Mouse (Mus musculus) intestine, postnatal 0 days (tissue): ENCODE results near the gene Shkbp1. TPM values are rescaled to one million over a fixed set of nuclear protein-coding genes. Genes with fewer than 3 reads are reported as not detected.

ENCODE experiments used
- ATAC-seq: fragments of 200-750 bp; cut with Nextera tagmentation; 2 replicates; pipeline ENCODE4 v1.8.0; 2017; ENCODE audit warnings: mild to moderate bottlenecking, moderate TSS enrichment, moderate library complexity
- H3K27ac ChIP-seq: fragments of 300-500 bp; sonication (generic); 2 replicates; pipeline ENCODE4 v1.5.1; 2014; ENCODE audit warnings: mild to moderate bottlenecking, low read depth, low read length, moderate library complexity
- H3K27me3 ChIP-seq: fragments of 300-500 bp; sonication (generic); replicated peaks from 2 replicates; pipeline ENCODE4 v1.6.1; 2014; ENCODE audit warnings: low read length, mixed read lengths; ENCODE audit not compliant: control insufficient read depth, insufficient read depth
- H3K36me3 ChIP-seq: fragments of 300-500 bp; sonication (generic); 2 replicates; pipeline ENCODE4 v1.6.1; 2014; ENCODE audit warnings: mild to moderate bottlenecking, moderate library complexity; ENCODE audit not compliant: control insufficient read depth, insufficient read depth
- H3K4me1 ChIP-seq: fragments of 300-500 bp; sonication (generic); replicated peaks from 2 replicates; pipeline ENCODE4 v1.6.1; 2014; ENCODE audit warnings: antibody characterized with exemption, low read length, mixed read lengths; ENCODE audit not compliant: control insufficient read depth, insufficient read depth
- H3K4me2 ChIP-seq: fragments of 300-500 bp; sonication (generic); replicated peaks from 2 replicates; pipeline ENCODE4 v1.6.1; 2014; ENCODE audit warnings: low read depth, mild to moderate bottlenecking, moderate library complexity
- H3K4me3 ChIP-seq: fragments of 300-500 bp; sonication (generic); 2 replicates; pipeline ENCODE4 v1.5.1; 2014; ENCODE audit warnings: low read depth, low read length
- H3K9ac ChIP-seq: fragments of 300-500 bp; sonication (generic); 2 replicates; pipeline ENCODE4 v1.6.1; 2014; ENCODE audit warnings: mild to moderate bottlenecking, low read depth, low read length
- H3K9me3 ChIP-seq: fragments of 300-500 bp; sonication (generic); 2 replicates; pipeline ENCODE4 v1.6.1; 2016; ENCODE audit warnings: mixed run types; ENCODE audit not compliant: control insufficient read depth
- CTCF ChIP-seq: sonication (generic); IDR thresholded peaks from 2 replicates; pipeline ENCODE4 v1.5.1; 2016; ENCODE audit warnings: low read depth, mild to moderate bottlenecking, control low read depth, antibody characterized with exemption, moderate library complexity
- WGBS: fragments of 180-500 bp; shearing (Covaris S2); extraction: QIAGEN DNeasy Blood & Tissue Kit; methylation state at CpG from one replicate; pipeline ENCODE4 v1.1.7; 2014; 5-methylcytosine and 5-hydroxymethylcytosine counted together
- polyA plus RNA-seq: library from polyadenylated mRNA; unstranded; fragments of >200 nt; fragmentation: Nextera tagmentation; extraction: Ambion mirVana; gene quantifications from 2 replicates; pipeline ENCODE4 v1.2.1, GENCODE M21; 2015

Shkbp1 gene
- polyA plus RNA-seq, 1 experiment from 2014 or later: 26.9 TPM

DNA sequence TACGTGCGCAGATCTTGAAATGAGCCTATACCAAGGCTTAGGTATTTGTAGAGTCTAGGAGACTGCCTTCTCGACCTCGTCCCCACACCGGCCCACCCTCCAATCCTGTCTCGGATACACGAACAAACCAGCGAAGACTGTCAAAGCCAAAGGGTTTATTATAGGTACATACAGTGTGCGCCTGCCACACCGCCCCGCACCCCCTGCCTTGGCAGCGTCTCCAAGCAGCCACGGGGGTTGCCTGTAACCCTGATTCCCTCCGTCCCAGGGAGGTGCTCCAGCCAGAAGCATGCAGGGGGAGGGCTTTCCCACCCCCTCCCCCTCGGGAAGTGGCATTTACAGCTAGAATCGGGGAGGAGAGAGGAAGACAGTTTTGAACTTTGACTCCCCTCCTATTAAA lies 429 bp upstream of the Shkbp1 start:
- 2% methylated on average over 16 of the region's 16 CpGs for WGBS
- TF ChIP-seq CTCF: no peak
- Histone ChIP-seq H3K4me3 (peak overlapping the region; percentile 71), H3K27me3 (no peaks in the 10 kb centered on the region), H3K9ac (peak overlapping the region; percentile 54; the same call in 1 of the 2 replicates), H3K4me1 (peaks cover 7% of the 10 kb centered on the region), H3K9me3 (no peaks in the 10 kb centered on the region), H3K36me3 (peaks cover 12% of the 10 kb centered on the region; the same call in 1 of the 2 replicates), H3K4me2 (peak overlapping the region; percentile 94), H3K27ac (peak overlapping the region; percentile 81)
- ATAC-seq: peak; percentile 35

DNA sequence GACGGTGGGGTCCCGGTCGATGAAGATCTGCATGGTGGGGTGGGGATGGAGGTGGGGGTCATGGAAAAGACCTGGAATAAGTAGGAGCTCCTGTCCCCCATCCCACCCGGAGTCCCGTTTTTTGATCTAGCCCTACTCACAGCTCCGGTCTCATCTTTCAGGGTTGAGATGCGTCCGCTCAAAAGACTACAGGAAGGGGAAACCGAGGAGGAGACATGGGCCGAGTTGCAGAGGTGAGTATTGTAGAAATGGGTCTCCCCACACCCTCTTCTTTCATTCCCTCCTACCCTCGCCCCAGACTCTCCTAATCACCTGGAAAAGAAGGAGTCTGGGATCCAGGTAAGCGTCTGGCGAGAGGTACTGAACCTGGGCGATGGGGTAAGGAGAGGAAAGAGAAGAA lies 558 bp downstream of the Shkbp1 start:
- TF ChIP-seq CTCF: no peak
- H3K27me3 ChIP-seq: no peaks in the 10 kb centered on the region
- H3K4me3 ChIP-seq: peak overlapping the region; percentile 71
- H3K4me1 ChIP-seq: peaks cover 7% of the 10 kb centered on the region; the same call in 1 of the 2 replicates
- H3K27ac ChIP-seq: peak overlapping the region; percentile 46; the same call in 1 of the 2 replicates
- whole genome bisulfite sequencing: 10% methylated on average over 14 of the region's 14 CpGs
- H3K36me3 ChIP-seq: peaks cover 19% of the 10 kb centered on the region; the same call in 1 of the 2 replicates
- H3K9ac ChIP-seq: peak overlapping the region; percentile 54
- peak overlapping the region; percentile 94 for H3K4me2 ChIP-seq
- ATAC-seq: no peak
- no peaks in the 10 kb centered on the region for H3K9me3 ChIP-seq

DNA sequence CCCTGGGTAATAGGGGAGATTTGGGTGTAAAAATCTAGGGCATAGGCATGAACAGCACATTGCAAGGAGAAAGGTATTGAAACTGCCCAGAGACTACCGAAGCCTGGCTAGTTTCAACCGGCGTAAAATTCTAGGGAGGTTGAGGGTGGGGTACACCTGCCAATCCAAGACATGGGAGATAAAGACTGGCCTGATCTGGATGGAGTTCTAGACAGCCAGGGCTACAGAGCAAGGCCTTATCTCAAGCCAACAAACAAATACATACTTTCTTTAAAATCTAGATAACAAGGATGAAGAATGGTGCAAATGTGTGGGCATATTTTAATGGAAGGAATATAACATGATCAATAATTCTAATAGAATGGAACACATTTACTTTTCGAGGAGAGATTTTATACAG lies 1.0 kb downstream of the Shkbp1 start:
- H3K27me3 ChIP-seq: no peaks in the 10 kb centered on the region
- no peak for ATAC-seq
- no peaks in the 10 kb centered on the region for H3K9me3 ChIP-seq
- peaks cover 19% of the 10 kb centered on the region; the same call in 1 of the 2 replicates for H3K36me3 ChIP-seq
- H3K9ac ChIP-seq: no peak overlapping the region
- no peak overlapping the region; the same call in 1 of the 2 replicates for H3K4me3 ChIP-seq
- peaks cover 7% of the 10 kb centered on the region; the same call in 1 of the 2 replicates for H3K4me1 ChIP-seq
- peak overlapping the region; percentile 94 for H3K4me2 ChIP-seq
- TF ChIP-seq CTCF: no peak
- 59% methylated on average over 4 of the region's 4 CpGs for WGBS
- no peak overlapping the region for H3K27ac ChIP-seq

DNA sequence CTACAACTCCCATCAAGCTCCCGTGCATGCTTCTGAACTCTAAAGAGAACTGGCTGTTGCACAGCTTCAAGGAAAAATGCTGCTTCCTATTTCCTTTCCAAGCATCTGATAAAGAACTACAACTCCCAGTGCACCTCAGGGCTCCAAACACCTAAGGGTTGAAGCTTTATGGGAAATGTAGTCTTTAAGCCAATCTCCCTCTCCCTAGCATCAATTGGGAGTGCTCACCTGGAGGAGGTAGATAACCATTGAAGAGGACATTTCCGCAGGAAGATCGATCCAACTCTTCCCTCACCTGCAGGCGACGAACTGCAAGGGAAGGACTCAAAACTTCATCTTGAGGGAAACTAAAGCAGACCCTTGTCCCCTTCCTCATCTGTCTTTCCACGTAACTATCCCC lies 1.7 kb downstream of the Shkbp1 start:
- peak; percentile 29; the same call in 1 of the 2 replicates for ATAC-seq
- no peak overlapping the region for H3K4me3 ChIP-seq
- H3K27ac ChIP-seq: no peak overlapping the region
- peaks cover 19% of the 10 kb centered on the region; the same call in 1 of the 2 replicates for H3K36me3 ChIP-seq
- H3K9me3 ChIP-seq: no peaks in the 10 kb centered on the region
- TF ChIP-seq CTCF: no peak
- WGBS: 30% methylated on average over 6 of the region's 6 CpGs
- no peak overlapping the region for H3K9ac ChIP-seq
- peaks cover 7% of the 10 kb centered on the region; the same call in 1 of the 2 replicates for H3K4me1 ChIP-seq
- peak overlapping the region; percentile 94 for H3K4me2 ChIP-seq
- H3K27me3 ChIP-seq: no peaks in the 10 kb centered on the region

DNA sequence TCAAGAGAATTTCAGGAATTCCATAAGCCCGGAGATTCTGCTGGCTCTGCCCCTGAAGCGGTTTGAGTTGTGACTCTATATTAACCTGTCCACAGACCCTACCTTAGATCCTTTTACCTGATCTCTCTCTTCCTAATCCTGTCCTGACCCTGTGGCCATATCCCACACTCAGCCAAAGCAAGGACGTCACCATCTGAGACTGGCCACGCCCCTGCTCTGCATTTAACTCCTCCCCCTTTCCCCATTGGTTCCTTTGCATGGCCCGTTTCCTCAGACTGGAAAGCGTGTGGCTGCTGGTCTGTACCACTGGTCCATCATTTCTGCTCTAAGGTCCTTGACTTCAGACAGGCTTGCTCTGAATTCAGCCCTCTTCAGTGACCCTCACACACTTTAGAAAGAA lies 10.4 kb downstream of the Shkbp1 start:
- WGBS: 35% methylated on average over 6 of the region's 6 CpGs

DNA sequence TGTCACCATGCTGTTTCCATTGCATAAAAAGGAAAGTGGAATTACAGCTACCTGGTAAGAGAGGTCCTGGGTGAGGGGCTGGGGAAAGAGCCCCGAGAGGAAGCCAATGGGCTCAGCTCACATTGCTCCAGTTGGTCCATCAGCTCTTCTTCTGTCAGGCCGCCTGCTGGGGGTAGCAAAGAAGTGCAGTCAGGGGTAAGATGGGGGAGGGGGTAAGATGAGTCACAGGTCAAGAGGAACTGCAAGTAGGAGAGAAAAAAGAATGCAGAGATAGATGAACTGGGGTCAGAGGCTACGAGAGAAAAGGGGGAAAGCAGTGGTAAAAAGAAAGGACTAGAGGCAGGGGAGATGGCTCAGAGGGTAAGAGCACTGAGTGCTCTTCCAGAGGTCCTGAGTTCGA lies 13.2 kb downstream of the Shkbp1 start:
- no peak overlapping the region for H3K4me3 ChIP-seq
- H3K27me3 ChIP-seq: peaks cover 12% of the 10 kb centered on the region
- ATAC-seq: no peak
- no peaks in the 10 kb centered on the region for H3K9me3 ChIP-seq
- 57% methylated on average over 4 of the region's 4 CpGs for WGBS
- no peaks in the 10 kb centered on the region for H3K4me1 ChIP-seq
- TF ChIP-seq CTCF: peak; percentile 56
- no peak overlapping the region for H3K4me2 ChIP-seq
- H3K36me3 ChIP-seq: peaks cover 34% of the 10 kb centered on the region
- no peak overlapping the region for H3K27ac ChIP-seq
- no peak overlapping the region for H3K9ac ChIP-seq

More for the DNA sequence above, 10.4 kb downstream of the Shkbp1 start:
- no peaks in the 10 kb centered on the region for H3K9me3 ChIP-seq
- no peaks in the 10 kb centered on the region for H3K27me3 ChIP-seq
- H3K4me2 ChIP-seq: no peak overlapping the region
- TF ChIP-seq CTCF: no peak
- H3K9ac ChIP-seq: no peak overlapping the region
- ATAC-seq: no peak
- peaks cover 47% of the 10 kb centered on the region for H3K36me3 ChIP-seq
- no peaks in the 10 kb centered on the region for H3K4me1 ChIP-seq
- H3K27ac ChIP-seq: no peak overlapping the region
- H3K4me3 ChIP-seq: no peak overlapping the region
